ENCODE assay signal across 8 mouse cellular contexts in genomic region chr7:27257852-27258204, GRCm38 (mm10). TPM values are rescaled to one million over a fixed set of nuclear protein-coding genes. Genes with fewer than 3 reads are reported as not detected.
DNase-seq lines count a peak whose midpoint lies in the region; ATAC-seq and TF ChIP-seq lines count a peak whose summit lies in the region.

No protein-coding gene starts in this region.

- no peaks in the 10 kb centered on the region for H3K27me3 ChIP-seq in kidney, postnatal 0 days (ENCODE audit: insufficient read depth, low read length)
- peaks cover 9% of the 10 kb centered on the region for H3K27me3 ChIP-seq in embryonic facial prominence, embryonic 10.5 days (replicated peaks; ENCODE audit: low read depth, poor library complexity, severe bottlenecking)
- H3K27me3 ChIP-seq in intestine, postnatal 0 days (replicated peaks; ENCODE audit: control insufficient read depth, insufficient read depth, low read length), result no peaks in the 10 kb centered on the region
- no peaks in the 10 kb centered on the region for H3K27me3 ChIP-seq in neural tube, embryonic 15.5 days (replicated peaks)

- DNase-seq in kidney, postnatal 0 days (ENCODE audit: low spot score), result no peak
- DNase-seq in kidney, postnatal 10 days, result no peak
- peak; percentile 62 for DNase-seq in embryonic facial prominence, embryonic 10.5 days (ENCODE audit: low spot score)
- no peak for DNase-seq in thymus, postnatal 4 days

- H3K4me1 ChIP-seq in kidney, postnatal 0 days (replicated peaks; ENCODE audit: insufficient read depth, low read length), result peaks cover 9% of the 10 kb centered on the region; the same call in 1 of the 2 replicates
- peaks cover 52% of the 10 kb centered on the region for H3K4me1 ChIP-seq in embryonic facial prominence, embryonic 10.5 days
- H3K4me1 ChIP-seq in intestine, postnatal 0 days (replicated peaks; ENCODE audit: control insufficient read depth, insufficient read depth, low read length), result no peaks in the 10 kb centered on the region
- H3K4me1 ChIP-seq in neural tube, embryonic 15.5 days, result peaks cover 46% of the 10 kb centered on the region

- TF ChIP-seq CTCF in kidney, postnatal 0 days (IDR thresholded peaks at IDR 0.05; ENCODE audit: low read depth), result no peak
- TF ChIP-seq CTCF in intestine, postnatal 0 days (IDR thresholded peaks at IDR 0.05; ENCODE audit: low read depth), result no peak

- H3K4me3 ChIP-seq in kidney, postnatal 0 days (replicated peaks; ENCODE audit: low read depth, low read length), result peak overlapping the region; percentile 87
- H3K4me3 ChIP-seq in embryonic facial prominence, embryonic 10.5 days, result peak overlapping the region; percentile 92
- H3K4me3 ChIP-seq in intestine, postnatal 0 days (ENCODE audit: low read depth, low read length), result peak overlapping the region; percentile 60
- H3K4me3 ChIP-seq in neural tube, embryonic 15.5 days (replicated peaks), result peak overlapping the region; percentile 72

- H3K9ac ChIP-seq in kidney, postnatal 0 days (ENCODE audit: low read depth, low read length), result peak overlapping the region; percentile 88; the same call in 1 of the 2 replicates
- H3K9ac ChIP-seq in intestine, postnatal 0 days (ENCODE audit: low read depth, low read length), result no peak overlapping the region
- peak overlapping the region; percentile 87; the same call in 1 of the 2 replicates for H3K9ac ChIP-seq in neural tube, embryonic 15.5 days (replicated peaks)

- H3K4me2 ChIP-seq in kidney, postnatal 0 days (ENCODE audit: low read length), result peak overlapping the region; percentile 90
- peak overlapping the region; percentile 79 for H3K4me2 ChIP-seq in intestine, postnatal 0 days (replicated peaks; ENCODE audit: low read depth)
- H3K4me2 ChIP-seq in neural tube, embryonic 15.5 days, result peak overlapping the region; percentile 84

- 0 out of 2 replicates have a peak, but pooled peaks cover 9% of the 10 kb centered on the region for H3K36me3 ChIP-seq in kidney, postnatal 0 days (ENCODE audit: insufficient read depth, low read length)
- peaks cover 24% of the 10 kb centered on the region for H3K36me3 ChIP-seq in embryonic facial prominence, embryonic 10.5 days (replicated peaks)
- peaks cover 24% of the 10 kb centered on the region; the same call in 1 of the 2 replicates for H3K36me3 ChIP-seq in intestine, postnatal 0 days (ENCODE audit: control insufficient read depth, insufficient read depth)
- peaks cover 13% of the 10 kb centered on the region for H3K36me3 ChIP-seq in neural tube, embryonic 15.5 days

- H3K27ac ChIP-seq in kidney, postnatal 0 days, result 0 out of 2 replicates have a peak overlapping the region, but pooled peaks have one; percentile 72
- H3K27ac ChIP-seq in embryonic facial prominence, embryonic 10.5 days (replicated peaks), result peak overlapping the region; percentile 91
- H3K27ac ChIP-seq in intestine, postnatal 0 days (ENCODE audit: low read depth, low read length), result peak overlapping the region; percentile 50; the same call in 1 of the 2 replicates
- H3K27ac ChIP-seq in neural tube, embryonic 15.5 days (replicated peaks), result peak overlapping the region; percentile 90

- 7% methylated on average over 4 of the region's 6 CpGs for WGBS in kidney, postnatal 0 days
- 4% methylated on average over 6 of the region's 6 CpGs for WGBS in embryonic facial prominence, embryonic 10.5 days
- WGBS in intestine, postnatal 0 days, result 21% methylated on average over 3 of the region's 6 CpGs
- WGBS in neural tube, embryonic 15.5 days, result 0% methylated on average over 5 of the region's 6 CpGs

- no peaks in the 10 kb centered on the region for H3K9me3 ChIP-seq in kidney, postnatal 0 days (replicated peaks; ENCODE audit: low read length)
- no peaks in the 10 kb centered on the region for H3K9me3 ChIP-seq in embryonic facial prominence, embryonic 10.5 days
- H3K9me3 ChIP-seq in intestine, postnatal 0 days (ENCODE audit: control insufficient read depth), result no peaks in the 10 kb centered on the region
- H3K9me3 ChIP-seq in neural tube, embryonic 15.5 days (replicated peaks), result no peaks in the 10 kb centered on the region

- no peak for ATAC-seq in kidney, postnatal 0 days (replicated peaks; ENCODE audit: low FRiP score, low read depth)
- no peak for ATAC-seq in intestine, postnatal 0 days
- ATAC-seq in neural tube, embryonic 15.5 days (ENCODE audit: low FRiP score), result no peak
- ATAC-seq in megakaryocyte-erythroid progenitor cell, adult 5-6 weeks (replicated peaks; ENCODE audit: low FRiP score, low TSS enrichment, poor library complexity, severe bottlenecking), result no peak
- ATAC-seq in inflammation-experienced regulatory T-cells, adult 6 months, result no peak

RNA-seq across cellular contexts. Expression of gene Numbl, which starts 0.4 kb away (rescaled TPM):
- polyA plus RNA-seq in kidney, postnatal 0 days (2015; fragmentation: Nextera tagmentation; extraction: Ambion mirVana), result 12.6 and 13.0 TPM in 2 replicates
- 14.8 and 15.0 TPM in 2 replicates for polyA plus RNA-seq in embryonic facial prominence, embryonic 10.5 days (2016; fragmentation: Nextera tagmentation; extraction: Ambion mirVana)
- 6.6 and 7.5 TPM in 2 replicates for polyA plus RNA-seq in intestine, postnatal 0 days (2015; fragmentation: Nextera tagmentation; extraction: Ambion mirVana)
- polyA plus RNA-seq in neural tube, embryonic 15.5 days (2015; fragmentation: Nextera tagmentation; extraction: Ambion mirVana), result 47.7 and 60.7 TPM in 2 replicates
- 0.94 and 3.0 TPM in 2 replicates for total RNA-seq in megakaryocyte-erythroid progenitor cell, adult 5-6 weeks (2014; fragmentation: Nextera tagmentation)
- total RNA-seq in megakaryocyte-erythroid progenitor cell, adult 5-6 weeks (2017), result 0.38 and 0.66 TPM in 2 replicates
- polyA plus RNA-seq in inflammation-experienced regulatory T-cells, adult 6 months (2017; shearing (Covaris generic)), result under 1 TPM; 0.15 to 0.38 (median 0.15) TPM

RNA-seq across cellular contexts. Expression of gene Coq8b, which starts 25.0 kb away (rescaled TPM):
- 20.8 and 22.0 TPM in 2 replicates for polyA plus RNA-seq in kidney, postnatal 0 days (2015; fragmentation: Nextera tagmentation; extraction: Ambion mirVana)
- polyA plus RNA-seq in embryonic facial prominence, embryonic 10.5 days (2016; fragmentation: Nextera tagmentation; extraction: Ambion mirVana), result 18.4 and 18.7 TPM in 2 replicates
- polyA plus RNA-seq in intestine, postnatal 0 days (2015; fragmentation: Nextera tagmentation; extraction: Ambion mirVana), result 16.8 and 18.7 TPM in 2 replicates
- polyA plus RNA-seq in neural tube, embryonic 15.5 days (2015; fragmentation: Nextera tagmentation; extraction: Ambion mirVana), result 20.1 and 20.9 TPM in 2 replicates
- 13.0 and 26.7 TPM in 2 replicates for total RNA-seq in megakaryocyte-erythroid progenitor cell, adult 5-6 weeks (2014; fragmentation: Nextera tagmentation)
- 8.2 and 10.7 TPM in 2 replicates for total RNA-seq in megakaryocyte-erythroid progenitor cell, adult 5-6 weeks (2017)
- 10 to 100 TPM in 2 of 3 experiments, 1 to 10 TPM in 1; 9.5 to 14.0 (median 10.9) TPM for polyA plus RNA-seq in inflammation-experienced regulatory T-cells, adult 6 months (2017; shearing (Covaris generic))

RNA-seq across cellular contexts. Expression of gene Itpkc, which starts 29.4 kb away (rescaled TPM):
- 3.4 and 3.6 TPM in 2 replicates for polyA plus RNA-seq in kidney, postnatal 0 days (2015; fragmentation: Nextera tagmentation; extraction: Ambion mirVana)
- 5.1 and 5.6 TPM in 2 replicates for polyA plus RNA-seq in embryonic facial prominence, embryonic 10.5 days (2016; fragmentation: Nextera tagmentation; extraction: Ambion mirVana)
- 8.6 and 9.0 TPM in 2 replicates for polyA plus RNA-seq in intestine, postnatal 0 days (2015; fragmentation: Nextera tagmentation; extraction: Ambion mirVana)
- polyA plus RNA-seq in neural tube, embryonic 15.5 days (2015; fragmentation: Nextera tagmentation; extraction: Ambion mirVana), result 5.9 and 6.1 TPM in 2 replicates
- total RNA-seq in megakaryocyte-erythroid progenitor cell, adult 5-6 weeks (2014; fragmentation: Nextera tagmentation), result 2.3 and 5.3 TPM in 2 replicates
- 3.3 and 5.9 TPM in 2 replicates for total RNA-seq in megakaryocyte-erythroid progenitor cell, adult 5-6 weeks (2017)
- polyA plus RNA-seq in inflammation-experienced regulatory T-cells, adult 6 months (2017; shearing (Covaris generic)), result under 1 TPM; 0.49 to 0.83 (median 0.58) TPM
